Mouse (Mus musculus): Measurements from ENCODE around the gene Itpr2.

The Itpr2 gene

DNA sequence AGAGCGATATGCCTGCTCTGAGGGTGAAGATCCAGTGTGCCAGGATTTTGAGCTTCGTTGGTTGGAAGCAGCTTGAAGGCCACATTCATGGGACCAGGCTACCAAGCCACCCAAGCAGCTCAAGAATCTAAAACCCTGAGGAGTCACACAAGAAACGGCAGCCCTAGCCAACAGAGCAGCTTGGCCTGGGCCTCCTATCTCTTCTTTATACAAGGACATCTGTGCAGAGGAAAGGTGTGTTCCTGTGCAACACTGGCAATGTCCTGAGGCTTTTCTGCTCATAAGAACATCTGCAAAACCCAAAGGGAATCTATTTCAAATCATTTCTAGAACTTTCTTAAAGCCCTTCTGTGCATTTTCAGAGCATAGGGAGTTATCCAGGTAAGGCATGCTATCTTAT is 274.0 kb downstream of the Itpr2 start:
- DNase-seq (ENCODE audit: low read depth, low spot score): no peak

DNA sequence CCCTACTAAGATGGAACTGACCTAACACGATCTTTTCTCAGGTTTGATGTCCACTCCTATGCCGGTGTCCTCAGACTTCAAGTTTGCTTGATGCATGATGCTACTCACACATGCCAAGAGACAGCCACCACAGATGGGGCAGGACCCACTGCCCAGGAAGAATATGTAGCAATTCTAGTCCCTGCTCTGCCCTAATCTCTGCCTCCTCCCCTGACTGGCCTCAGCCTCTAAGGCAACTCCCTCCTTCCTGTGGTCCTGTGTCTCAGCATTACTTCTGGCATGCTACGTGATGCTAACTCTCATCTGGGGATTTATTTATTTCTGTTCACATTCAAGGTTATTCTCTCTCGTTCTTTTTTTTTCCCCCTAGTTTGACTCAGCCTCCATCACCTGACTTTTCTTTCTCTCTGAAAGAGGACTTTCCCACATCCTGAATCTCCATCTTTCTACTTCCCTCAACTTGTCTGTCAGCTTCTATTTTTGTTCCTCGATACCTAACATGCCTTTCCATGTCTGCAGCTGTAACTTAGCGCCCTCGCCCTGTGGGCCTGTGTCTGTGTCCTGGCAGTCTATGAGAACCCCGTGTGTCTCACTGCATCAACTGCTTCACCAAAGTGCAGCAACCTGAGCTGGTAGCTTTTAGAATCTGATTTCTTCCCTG is 279.5 kb downstream of the Itpr2 start:
- DNase-seq (ENCODE audit: low read depth, low spot score): no peak

DNA sequence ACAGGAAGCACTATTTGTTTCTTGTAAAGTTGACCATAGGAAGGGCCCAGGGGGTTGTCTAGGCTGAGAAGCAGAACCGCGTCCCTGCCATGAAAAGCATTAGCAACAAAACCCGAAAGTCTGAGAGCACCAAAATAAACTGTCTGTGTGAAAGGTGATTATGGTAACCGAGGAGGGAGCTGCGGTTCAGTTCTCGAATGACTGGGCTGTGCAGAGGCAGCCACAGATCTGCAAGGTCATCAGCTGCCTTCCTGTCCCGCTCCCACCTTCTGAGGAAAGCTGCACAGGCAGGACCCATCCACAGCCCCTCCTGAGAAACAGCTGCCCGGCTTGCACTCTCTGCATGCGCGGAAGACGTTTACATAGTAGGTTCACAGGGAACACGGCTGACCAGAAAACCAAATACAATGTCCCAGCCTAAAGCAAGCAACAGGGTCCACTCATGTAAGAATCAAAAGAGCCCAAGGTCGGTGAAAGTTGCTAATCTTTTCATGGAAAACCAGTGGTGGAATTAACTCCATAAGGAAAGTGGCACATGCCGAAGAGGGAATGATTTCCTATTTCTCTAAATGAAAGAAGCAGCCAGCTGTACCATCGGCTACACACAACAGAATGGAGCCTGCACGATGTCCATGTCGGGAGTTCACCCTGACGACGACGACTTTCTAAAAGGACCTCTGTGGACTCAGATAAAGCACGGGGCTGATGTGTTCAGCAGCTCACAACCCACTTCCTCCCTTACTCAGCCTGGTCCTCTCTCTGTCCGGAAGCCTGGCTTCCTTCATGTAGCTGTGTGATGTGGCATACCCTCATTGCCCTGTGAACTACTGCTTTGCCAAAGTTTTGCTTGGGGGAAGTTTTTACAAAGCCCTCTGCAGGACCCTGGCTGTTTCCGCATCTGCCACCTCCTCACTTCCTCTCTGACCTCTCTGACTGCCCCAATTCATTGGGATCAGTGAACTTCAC is 280.4 kb downstream of the Itpr2 start:
- no peak for DNase-seq (ENCODE audit: low read depth, low spot score)

DNA sequence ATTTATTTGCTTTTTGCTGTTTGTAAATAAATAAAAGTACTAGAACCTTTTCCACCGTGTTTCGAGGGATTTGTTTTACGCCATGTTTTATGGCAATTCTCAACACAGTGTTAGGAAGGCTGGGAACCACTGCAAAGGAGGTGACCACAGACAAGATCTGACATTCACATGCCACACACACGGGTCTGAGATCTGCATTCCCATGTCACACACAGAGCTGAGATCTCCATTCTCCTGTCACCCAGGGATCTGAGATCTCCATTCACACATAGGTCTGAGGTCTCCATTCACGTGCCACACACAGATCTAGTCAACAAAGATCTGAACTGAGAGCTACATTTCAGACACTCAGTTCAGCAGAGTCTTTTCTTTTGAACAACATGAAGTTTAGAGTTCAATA is 282.0 kb downstream of the Itpr2 start:
- no peak for DNase-seq (ENCODE audit: low read depth, low spot score)

DNA sequence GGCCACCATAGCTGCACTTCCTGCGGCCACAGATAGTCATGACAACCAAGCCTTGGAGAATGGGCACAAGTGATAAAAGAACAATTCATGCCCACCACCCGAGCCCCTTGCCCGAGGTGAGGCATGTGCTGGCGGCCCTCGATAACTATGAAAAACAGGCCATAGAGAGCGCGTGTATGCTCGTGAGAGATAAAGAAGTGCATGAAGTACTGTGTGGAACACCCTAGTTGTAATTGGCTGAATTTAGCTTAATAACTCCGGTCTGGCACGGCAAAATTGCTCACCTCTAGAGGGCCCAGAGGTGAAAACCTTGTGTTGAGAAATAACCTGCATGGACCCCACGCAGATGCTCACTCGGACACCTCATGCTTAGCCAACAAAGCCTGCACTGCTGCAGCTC is 282.5 kb downstream of the Itpr2 start:
- no peak for DNase-seq (ENCODE audit: low read depth, low spot score)

DNA sequence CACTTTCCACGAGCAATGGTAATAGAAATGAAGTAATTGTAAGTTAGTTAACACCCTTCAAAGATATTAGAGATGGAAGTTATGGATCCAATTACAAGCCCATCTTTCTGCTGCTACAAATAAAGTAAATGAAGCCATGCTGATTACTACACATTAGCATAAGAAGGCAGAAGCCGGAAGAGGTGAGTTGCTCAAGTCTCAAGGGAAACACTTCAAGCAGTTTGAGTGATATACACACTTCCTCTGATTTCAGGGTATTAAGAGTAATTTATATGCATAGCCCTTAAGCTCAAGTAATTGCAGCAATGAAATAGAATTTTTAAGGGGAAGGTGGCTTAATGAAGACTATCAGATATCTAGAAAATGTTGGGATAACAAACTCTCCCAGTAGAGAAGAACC is 286.7 kb downstream of the Itpr2 start:
- DNase-seq (ENCODE audit: low read depth, low spot score): no peak

DNA sequence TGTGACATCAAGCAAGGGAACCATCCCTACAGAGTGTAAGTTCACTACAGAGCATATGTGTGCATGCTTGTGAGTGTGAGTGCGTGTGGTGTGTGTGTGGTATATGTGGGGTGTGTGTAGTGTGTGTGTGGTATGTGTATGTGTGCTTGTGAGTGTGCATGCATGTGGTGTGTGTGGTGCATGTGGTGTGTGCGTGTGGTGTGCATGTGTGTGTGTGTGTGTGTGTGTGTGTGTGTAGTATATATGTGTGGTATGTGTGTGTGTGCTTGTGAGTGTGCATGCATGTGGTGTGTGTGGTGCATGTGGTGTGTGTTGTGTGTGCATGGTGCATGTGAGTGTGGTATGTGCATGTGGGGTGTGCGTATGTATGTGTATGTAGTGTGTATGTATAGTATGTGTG is 289.7 kb downstream of the Itpr2 start:
- DNase-seq (ENCODE audit: low read depth, low spot score): no peak

DNA sequence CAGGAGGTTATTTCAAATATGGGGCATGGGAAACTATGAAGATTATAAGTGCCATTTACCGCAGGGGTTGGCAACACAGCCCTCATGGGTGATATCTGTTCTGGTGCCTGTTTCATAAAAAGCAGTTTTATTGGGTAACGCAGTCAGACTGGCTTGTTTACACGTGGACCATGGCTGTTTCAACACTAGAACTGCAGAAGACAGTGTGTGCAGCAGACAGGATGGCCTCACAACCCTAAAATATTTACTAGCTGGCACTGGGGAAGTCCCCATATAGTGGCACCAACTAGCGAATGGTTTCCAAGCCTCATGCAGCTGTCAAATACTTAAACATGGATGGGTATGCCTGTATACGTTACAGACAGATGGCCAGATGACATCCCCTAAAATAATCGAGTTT is 290.8 kb downstream of the Itpr2 start:
- DNase-seq (ENCODE audit: low read depth, low spot score): no peak

DNA sequence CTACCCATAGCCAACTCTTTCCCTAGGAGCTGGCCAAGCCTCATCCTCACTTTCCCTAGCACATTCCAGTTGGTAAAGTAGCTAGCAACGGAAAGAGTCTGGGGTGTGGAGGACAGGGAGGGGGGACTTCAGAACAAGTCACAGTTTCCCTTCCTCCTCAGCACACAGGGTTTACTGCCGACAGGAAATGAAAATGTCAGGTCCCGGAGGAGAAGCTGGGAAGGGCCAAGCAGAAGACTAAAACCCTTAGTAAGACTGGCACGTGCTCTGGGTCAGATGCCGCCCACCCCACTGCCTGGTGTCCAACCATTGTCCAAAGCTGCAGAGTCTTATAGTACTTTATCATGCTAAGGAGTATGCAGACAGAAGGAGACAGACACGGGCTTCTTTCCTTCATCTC is 293.0 kb downstream of the Itpr2 start:
- DNase-seq (ENCODE audit: low read depth, low spot score): no peak

DNA sequence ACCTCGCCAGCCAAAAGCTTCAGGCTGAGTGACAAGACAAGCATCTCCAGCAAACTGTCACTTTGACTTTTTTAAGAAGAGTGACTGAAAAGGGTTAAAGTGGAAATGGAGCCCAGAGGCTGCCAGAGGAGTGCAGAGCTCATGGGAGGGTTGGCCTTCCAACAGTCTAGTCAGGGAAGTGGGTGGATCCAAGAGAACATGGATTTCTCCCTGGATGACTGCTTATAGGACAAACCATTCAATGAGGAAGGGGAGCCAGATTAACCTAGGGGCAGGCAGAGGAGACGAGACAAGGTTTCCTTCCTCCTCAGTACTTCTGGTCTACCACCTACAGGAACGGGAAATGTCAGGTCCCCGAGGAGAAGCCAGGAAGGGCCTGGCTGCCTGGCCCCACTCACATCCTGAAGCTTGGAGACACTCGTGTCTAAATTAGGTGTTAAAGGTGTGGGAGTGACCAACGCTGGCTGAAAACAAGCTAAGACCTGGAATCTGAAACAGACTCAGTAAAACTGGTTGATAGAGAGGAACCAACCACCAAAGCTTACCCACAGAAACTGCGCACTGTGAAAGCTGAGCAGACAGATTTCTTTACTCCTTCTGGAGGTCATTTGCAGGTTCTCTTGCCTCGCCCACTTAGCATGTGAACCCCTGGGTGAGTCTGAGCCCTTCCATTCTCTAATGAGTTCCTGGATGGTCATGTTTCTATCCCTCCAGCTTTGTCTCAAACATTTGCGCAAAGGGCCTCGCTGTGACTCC is 294.6 kb downstream of the Itpr2 start:
- DNase-seq (ENCODE audit: low read depth, low spot score): no peak

DNA sequence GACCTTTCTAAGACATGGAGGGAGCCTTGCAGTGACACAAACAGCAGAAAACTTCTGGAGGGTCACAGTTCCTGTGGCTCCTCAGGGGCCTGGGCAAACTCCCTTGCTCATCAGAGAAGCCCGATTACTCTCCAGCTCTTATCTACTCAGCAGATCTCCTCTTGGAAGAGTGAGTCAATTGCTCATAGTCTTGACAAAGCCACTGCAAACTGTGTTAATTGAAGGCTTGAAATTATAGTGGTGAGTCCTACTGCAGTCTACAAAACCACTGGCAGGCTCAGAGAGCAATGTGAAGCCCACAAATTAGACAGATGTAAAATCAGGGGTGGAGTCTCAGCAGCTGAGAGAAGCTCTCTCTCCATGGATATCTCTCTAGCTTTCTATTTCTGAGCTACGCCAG is 296.9 kb downstream of the Itpr2 start:
- DNase-seq (ENCODE audit: low read depth, low spot score): no peak

DNA sequence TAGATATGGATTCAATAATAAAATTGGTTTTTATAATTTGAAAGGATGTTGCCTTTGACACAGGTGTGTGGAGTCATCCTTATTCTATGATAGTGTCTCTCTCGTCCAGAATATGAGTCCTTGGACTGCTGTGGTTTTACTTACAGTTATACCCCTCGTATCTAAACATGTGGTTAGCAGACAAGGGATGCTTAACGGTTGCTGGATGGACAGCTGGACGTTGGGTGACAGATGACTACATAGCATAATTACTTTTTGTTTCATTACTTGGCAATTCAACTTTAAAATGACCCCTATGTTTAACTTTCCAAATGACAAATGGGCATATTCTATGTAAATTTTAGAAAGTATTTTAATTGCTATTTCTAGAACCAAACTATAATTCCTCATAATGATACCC is 297.6 kb downstream of the Itpr2 start:
- DNase-seq (ENCODE audit: low read depth, low spot score): no peak

DNA sequence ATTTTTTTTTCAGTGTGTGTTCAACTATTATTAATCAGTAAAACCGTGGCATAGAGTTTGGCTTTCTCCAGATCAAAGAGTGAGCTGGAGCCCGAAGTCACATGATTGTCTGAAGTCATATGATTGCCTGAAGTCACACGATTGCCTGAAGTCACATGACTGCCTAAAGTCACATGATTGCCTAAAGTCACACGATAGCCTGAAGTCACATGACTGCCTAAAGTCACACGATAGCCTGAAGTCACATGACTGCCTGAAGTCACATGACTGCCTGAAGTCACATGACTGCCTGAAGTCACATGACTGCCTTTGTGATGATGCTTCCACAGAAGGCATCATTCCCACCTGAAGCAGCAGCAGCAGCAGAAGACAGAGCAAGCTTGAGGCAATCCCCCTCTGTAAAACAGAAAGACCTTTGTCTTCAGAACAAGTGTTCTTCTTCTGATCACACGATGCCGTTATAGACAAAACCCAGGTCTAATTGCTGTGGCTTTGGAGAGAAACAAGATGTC is 304.1 kb downstream of the Itpr2 start:
- DNase-seq (ENCODE audit: low read depth, low spot score): no peak

DNA sequence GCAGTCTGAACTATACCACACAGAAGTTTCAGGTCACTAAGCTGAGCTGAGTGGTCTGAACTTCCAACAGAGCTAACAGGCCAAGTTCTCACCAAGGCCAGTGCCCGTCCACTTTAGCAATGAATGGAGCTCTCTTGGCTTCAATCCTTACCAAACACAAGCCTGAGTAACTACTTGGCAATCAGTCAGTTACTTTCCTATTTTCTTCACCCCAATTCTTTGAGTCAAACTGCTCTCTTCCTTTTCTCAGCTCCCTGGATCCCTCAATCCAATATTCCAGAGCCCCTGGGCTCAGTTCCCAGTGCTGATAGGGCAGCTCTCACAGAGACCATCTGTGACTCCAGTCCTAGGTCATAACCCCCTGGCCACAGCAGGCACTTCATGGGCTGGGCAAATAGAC is 305.3 kb downstream of the Itpr2 start:
- no peak for DNase-seq (ENCODE audit: low read depth, low spot score)

DNA sequence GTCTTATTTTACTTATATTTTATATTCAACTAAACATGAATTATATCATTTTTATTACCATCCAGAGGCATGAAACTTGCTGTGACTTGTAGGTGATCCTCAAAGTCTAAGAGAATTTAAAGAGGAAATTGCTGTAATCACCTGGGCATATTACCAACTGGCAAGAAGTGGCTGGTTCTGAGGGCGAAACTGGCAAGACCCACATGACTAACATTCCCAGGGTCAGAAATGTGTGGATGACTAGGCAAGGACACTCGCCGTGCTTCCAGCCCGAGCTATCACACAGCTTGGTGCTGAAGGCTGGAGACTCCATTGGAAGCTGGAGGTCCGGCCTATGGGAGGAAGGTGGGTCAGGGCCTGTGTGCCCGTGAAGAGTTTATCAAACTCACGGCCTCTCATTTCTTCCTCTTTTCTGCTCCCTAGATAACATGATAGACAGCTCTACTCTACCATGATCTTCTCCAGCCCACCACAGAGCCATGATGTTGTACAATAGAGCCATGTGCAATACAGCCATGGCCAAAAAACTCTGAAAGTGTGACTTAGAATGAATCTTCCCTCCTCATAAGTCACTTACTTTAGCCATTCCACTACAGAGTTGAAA is 306.1 kb downstream of the Itpr2 start:
- no peak for DNase-seq (ENCODE audit: low read depth, low spot score)

DNA sequence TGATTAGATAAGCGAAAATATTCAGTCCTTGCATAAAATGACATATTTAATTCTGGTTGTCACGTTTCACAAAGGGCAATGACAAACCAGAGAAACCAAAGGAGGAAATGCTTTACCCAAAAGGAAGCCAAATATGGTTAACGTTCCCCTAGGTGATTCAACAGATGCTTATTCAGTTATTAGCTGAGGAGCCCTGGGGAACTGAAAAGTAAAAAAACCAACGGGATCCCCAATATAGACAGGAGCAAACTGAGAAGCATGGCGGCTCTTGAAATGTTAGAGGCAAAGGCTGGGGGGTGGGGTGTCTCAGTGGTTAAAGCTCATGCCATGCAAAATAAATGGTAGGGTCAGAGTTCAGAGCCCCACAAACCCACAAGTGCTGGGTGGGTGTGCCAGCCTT is 310.1 kb downstream of the Itpr2 start:
- no peak for DNase-seq (ENCODE audit: low read depth, low spot score)

DNA sequence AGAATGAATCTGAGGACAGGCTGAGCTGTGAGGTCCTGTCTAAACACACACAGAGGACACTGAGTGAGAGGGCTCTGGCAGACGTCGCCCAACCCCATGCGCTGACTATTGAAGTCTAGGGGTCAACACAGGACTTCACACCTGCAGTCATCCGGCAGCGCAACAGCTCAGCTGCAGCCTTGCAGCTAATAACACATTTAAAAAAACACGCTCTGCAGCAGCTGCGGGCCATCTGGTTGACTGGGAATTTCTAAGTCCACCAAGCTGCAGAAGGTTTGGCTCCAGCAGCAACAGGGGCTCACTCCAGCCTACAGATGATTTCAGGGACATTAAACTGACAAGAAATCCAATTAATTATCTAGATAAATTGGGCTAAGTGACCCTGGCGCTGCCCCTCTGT is 312.0 kb downstream of the Itpr2 start:
- no peak for DNase-seq (ENCODE audit: low read depth, low spot score)

DNA sequence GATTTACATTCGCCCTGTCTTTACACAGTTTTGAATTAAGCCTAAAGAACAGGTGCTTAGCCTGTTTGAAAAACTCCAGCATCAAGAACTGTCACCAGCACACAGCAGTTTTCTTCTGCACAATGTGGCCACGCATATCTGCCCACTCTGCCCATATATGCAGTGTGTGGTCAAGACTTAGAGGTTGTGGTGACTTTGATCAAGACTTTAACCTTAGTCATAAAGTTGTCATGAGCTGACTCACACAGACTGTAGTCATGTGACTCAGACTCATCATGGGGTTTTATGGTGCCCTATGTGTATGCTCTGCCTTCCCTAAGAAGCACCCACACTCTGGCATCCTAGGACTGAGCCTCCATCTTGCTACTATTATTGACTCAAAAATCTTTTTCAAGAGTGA is 316.5 kb downstream of the Itpr2 start:
- DNase-seq (ENCODE audit: low read depth, low spot score): no peak

DNA sequence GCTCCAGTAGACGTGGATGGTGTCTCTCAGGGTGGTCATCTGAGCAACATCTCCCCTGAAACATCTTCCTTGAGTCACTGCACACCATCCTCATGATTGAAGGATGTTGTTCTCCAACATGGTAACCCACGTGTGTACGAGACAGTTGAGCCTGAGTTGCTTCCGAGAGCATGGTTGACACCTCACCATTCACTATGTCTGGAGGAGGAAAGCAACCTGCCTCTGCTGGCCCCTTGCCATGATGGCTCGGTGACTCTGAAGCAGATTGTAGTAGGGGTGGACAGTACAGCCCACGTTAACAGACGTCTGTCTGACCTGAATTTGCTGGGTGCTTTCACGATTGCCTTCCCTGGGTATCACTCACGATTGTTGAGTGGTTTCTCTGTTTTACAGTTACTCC is 317.3 kb downstream of the Itpr2 start:
- DNase-seq (ENCODE audit: low read depth, low spot score): no peak

DNA sequence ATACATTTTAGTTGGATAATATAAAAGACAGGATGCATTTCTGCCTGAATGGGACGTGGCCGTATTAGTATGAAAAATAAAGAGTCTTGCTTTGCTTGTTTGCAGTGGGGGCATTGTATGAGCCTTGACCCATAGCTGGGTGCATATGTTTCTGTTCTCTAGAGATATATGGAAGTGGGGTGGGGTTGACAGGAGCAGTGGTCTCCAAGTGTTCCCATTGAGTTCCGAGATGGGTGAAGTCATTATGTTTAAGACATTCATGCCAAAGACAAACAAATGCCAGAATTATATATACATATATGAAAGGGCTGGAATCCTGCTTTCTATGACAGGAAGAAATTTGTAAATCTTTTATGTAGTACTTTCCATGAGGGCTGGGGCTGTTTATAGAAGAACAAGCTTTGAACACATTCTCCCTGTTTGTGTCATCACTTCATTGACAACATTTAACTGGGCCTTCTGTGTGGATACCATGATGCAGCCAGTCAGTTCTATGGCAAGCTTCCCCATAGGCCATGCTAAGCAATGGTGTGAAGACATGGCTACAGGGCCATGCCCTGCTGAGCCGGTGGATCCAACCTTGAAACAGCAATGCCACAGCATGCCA is 327.3 kb downstream of the Itpr2 start:
- no peak for DNase-seq (ENCODE audit: low read depth, low spot score)

DNA sequence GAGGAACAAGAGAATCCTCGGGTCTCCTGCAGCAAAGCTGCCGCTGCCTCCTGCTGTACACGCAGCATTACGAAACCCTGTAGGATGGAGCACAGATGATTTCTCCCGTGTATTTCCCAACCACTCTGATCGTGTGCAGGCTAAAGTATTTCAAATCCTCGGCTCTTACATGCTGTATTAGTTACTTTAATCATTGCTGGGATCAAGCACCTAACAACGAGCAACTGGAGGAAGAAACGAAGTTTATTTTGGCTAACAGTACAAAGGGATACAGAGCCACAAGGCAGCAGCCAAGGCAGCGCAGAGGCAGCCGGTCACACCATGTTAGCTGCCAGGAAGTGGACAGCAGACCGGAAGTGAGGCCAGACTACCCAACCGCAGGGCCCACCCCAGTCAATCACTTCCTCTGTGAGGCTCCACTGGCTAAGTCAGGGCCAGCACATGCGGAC is 331.4 kb downstream of the Itpr2 start:
- no peak for DNase-seq (ENCODE audit: low read depth, low spot score)

Measured in telencephalon, adult 2 months (tissue).